Mouse (Mus musculus) G1E (cell line): ENCODE measurements at regions not wholly inside any gene's neighbourhood (a gene's known extent, or its start where the extent isn't known, plus 50 kb on each side); places are given as distances from the start of the nearest gene placed in this dataset.

Source experiments
- ATAC-seq: 2 replicates; pipeline ENCODE4 v1.8.0; 2016; ENCODE audit warnings: mild to moderate bottlenecking; ENCODE audit not compliant: insufficient number of reproducible peaks, poor library complexity, low FRiP score, severe bottlenecking; ENCODE audit errors: extremely low read depth
- DNase-seq: peaks from one replicate; pipeline ENCODE4 v3.0.0; 2012; ENCODE audit warnings: low spot score
- H3K27me3 ChIP-seq: 2 replicates; pipeline ENCODE4 v1.6.1; 2012; ENCODE audit warnings: mild to moderate bottlenecking, low read length, inconsistent platforms; ENCODE audit not compliant: insufficient read depth
- H3K36me3 ChIP-seq: replicated peaks from 2 replicates; pipeline ENCODE3; 2012; ENCODE audit warnings: mild to moderate bottlenecking, inconsistent platforms
- H3K4me1 ChIP-seq: 2 replicates; pipeline ENCODE4 v1.6.1; 2012; ENCODE audit warnings: low read depth, low read length, inconsistent platforms, mixed read lengths; ENCODE audit not compliant: insufficient read depth
- H3K4me3 ChIP-seq: 2 replicates; pipeline ENCODE4 v1.5.1; 2012; ENCODE audit warnings: low read depth, mild to moderate bottlenecking, inconsistent platforms, low read length, moderate library complexity, mixed read lengths
- H3K9me3 ChIP-seq: replicated peaks from 2 replicates; pipeline ENCODE4 v1.6.1; 2012; ENCODE audit warnings: inconsistent platforms
- CTCF ChIP-seq: IDR thresholded peaks from 2 replicates; pipeline ENCODE4 v1.5.1; 2012; ENCODE audit warnings: low read depth, low read length, inconsistent platforms, mixed read lengths
- GATA1 ChIP-seq: IDR thresholded peaks from 2 replicates; pipeline ENCODE4 v1.6.1; 2012; ENCODE audit warnings: borderline replicate concordance, low read length, inconsistent platforms, mixed read lengths
- GATA2 ChIP-seq: IDR thresholded peaks from 2 replicates; pipeline ENCODE4 v1.6.1; 2012; ENCODE audit warnings: low read depth, low read length, inconsistent platforms, borderline replicate concordance
- POLR2AphosphoS5 ChIP-seq: IDR thresholded peaks from 2 replicates; pipeline ENCODE4 v1.6.1; 2012; ENCODE audit warnings: low read depth, low read length, inconsistent platforms; ENCODE audit not compliant: insufficient replicate concordance
- TAL1 ChIP-seq: conservative IDR thresholded peaks from 2 replicates; pipeline ENCODE4 v1.6.1; 2012; ENCODE audit warnings: low read depth, low read length, inconsistent platforms, mixed read lengths

DNA sequence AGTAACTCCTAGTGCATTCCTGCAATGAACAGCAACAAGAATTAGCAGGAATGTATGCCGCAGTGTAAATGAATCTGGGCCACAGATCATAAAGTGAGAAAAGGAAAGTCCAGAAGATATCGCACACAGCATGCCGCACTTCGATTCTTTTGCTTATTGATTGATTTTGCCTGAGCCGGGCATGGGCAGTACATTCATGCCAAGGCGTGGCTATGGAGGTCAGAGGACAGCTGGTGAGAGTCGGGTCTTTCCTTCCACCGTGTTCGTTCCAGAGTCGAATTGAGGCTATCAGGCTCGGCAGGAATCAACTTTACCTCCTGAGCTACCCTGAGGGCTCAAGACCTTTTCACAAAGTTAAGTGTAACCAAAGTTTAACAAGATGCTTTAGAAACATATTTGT is 372.3 kb upstream of the Jarid2 start:
- no peaks in the 10 kb centered on the region for H3K4me1 ChIP-seq
- ATAC-seq (no peak), DNase-seq (no peak)
- H3K9me3 ChIP-seq = no peaks in the 10 kb centered on the region
- H3K36me3 ChIP-seq = no peaks in the 10 kb centered on the region
- H3K4me3 ChIP-seq = no peak overlapping the region
- peaks cover 3% of the 10 kb centered on the region; the same call in 1 of the 2 replicates for H3K27me3 ChIP-seq
- TF ChIP-seq POLR2AphosphoS5 (no peak), CTCF (no peak), GATA1 (no peak), GATA2 (no peak), TAL1 (no peak)

GRCm38 (mm10) chr13:44359344-44359743 is 369.9 kb upstream of the Jarid2 start:
- ATAC-seq = no peak

GRCm38 (mm10) chr13:44360016-44360415 is 369.3 kb upstream of the Jarid2 start:
- peaks cover 2% of the 10 kb centered on the region; the same call in 1 of the 2 replicates for H3K27me3 ChIP-seq
- H3K9me3 ChIP-seq = no peaks in the 10 kb centered on the region
- no peak for DNase-seq
- TF ChIP-seq TAL1 = no peak
- no peak for TF ChIP-seq POLR2AphosphoS5
- no peak for TF ChIP-seq CTCF
- TF ChIP-seq GATA1 = no peak
- no peak for TF ChIP-seq GATA2
- no peaks in the 10 kb centered on the region for H3K4me1 ChIP-seq
- no peak overlapping the region for H3K4me3 ChIP-seq
- H3K36me3 ChIP-seq = no peaks in the 10 kb centered on the region
- ATAC-seq = no peak

More at GRCm38 (mm10) chr13:44359344-44359743, 369.9 kb upstream of the Jarid2 start:
- Histone ChIP-seq H3K4me3 (no peak overlapping the region), H3K27me3 (peaks cover 3% of the 10 kb centered on the region; the same call in 1 of the 2 replicates), H3K4me1 (no peaks in the 10 kb centered on the region), H3K36me3 (no peaks in the 10 kb centered on the region), H3K9me3 (no peaks in the 10 kb centered on the region)
- TF ChIP-seq GATA2 = no peak
- TF ChIP-seq CTCF = no peak
- TF ChIP-seq TAL1 = no peak
- TF ChIP-seq GATA1 = no peak
- TF ChIP-seq POLR2AphosphoS5 = no peak
- no peak for DNase-seq

- TF ChIP-seq GATA1 = no peak
- TF ChIP-seq POLR2AphosphoS5 = no peak
- no peaks in the 10 kb centered on the region; the same call in 1 of the 2 replicates for H3K27me3 ChIP-seq
- H3K36me3 ChIP-seq = no peaks in the 10 kb centered on the region
- DNase-seq (no peak), ATAC-seq (no peak)
- no peak overlapping the region for H3K4me3 ChIP-seq
- H3K9me3 ChIP-seq = no peaks in the 10 kb centered on the region
- H3K4me1 ChIP-seq = no peaks in the 10 kb centered on the region
Measured at GRCm38 (mm10) chr13:44360725-44361290, 368.5 kb upstream of the Jarid2 start.

- no peaks in the 10 kb centered on the region for H3K9me3 ChIP-seq
- no peaks in the 10 kb centered on the region for H3K4me1 ChIP-seq
- DNase-seq = no peak
- H3K36me3 ChIP-seq = no peaks in the 10 kb centered on the region
- no peak for ATAC-seq
- no peak overlapping the region for H3K4me3 ChIP-seq
- H3K27me3 ChIP-seq = no peaks in the 10 kb centered on the region; the same call in 1 of the 2 replicates
- TF ChIP-seq GATA1 = no peak
- no peak for TF ChIP-seq POLR2AphosphoS5
- no peak for TF ChIP-seq CTCF
- no peak for TF ChIP-seq TAL1
- no peak for TF ChIP-seq GATA2
Measured at GRCm38 (mm10) chr13:44362293-44363005, 366.8 kb upstream of the Jarid2 start.

DNA sequence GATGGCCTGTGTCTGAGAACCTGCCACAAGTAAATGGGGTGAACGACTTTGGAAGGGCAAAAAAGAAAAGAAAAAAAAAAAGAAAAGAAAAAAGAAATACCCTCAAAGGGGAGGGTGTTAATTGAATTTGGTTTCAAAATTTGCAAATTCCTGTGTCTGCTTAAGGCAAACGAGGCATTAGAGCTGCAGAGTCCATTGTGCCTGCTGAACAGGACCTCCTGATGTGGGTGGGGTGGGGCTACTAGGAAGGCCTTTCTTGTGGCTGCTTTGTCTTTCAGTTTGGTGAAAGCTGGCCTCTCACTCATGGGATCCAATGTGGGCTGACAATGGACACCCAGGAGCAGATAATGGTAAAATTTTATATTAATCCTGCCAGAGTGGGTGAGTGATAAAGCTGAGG is 366.3 kb upstream of the Jarid2 start:
- ATAC-seq = no peak

More for the DNA sequence above, 366.3 kb upstream of the Jarid2 start:
- no peak overlapping the region for H3K4me3 ChIP-seq
- H3K4me1 ChIP-seq = no peaks in the 10 kb centered on the region
- no peaks in the 10 kb centered on the region for H3K36me3 ChIP-seq
- H3K9me3 ChIP-seq = no peaks in the 10 kb centered on the region
- no peak for DNase-seq
- H3K27me3 ChIP-seq = no peaks in the 10 kb centered on the region; the same call in 1 of the 2 replicates
- TF ChIP-seq CTCF (no peak), GATA2 (no peak), POLR2AphosphoS5 (no peak), TAL1 (no peak), GATA1 (no peak)
